12 mouse cellular contexts compared by ENCODE assay signal in the genomic region with DNA sequence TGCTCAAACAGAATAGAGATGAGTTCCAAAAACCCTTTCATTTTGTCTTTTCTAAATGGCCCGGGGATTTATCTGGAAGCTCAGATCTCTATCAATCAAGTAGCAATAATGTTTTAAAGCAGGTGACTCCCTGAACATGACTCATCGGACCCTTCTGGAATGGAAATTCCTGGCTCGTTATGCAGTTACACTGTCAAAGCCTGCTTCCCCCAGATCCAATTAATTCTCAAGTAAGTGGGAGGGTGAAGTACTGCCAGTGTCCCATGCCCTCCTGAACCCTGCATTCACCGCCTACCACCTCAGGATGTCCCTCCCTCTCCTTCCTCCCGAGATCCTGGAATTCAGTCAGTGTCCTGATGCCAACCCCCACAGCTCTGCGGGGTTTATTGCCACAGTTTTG. TPM values are rescaled to one million over a fixed set of nuclear protein-coding genes. Genes with fewer than 3 reads are reported as not detected.
A peak's percentile ranks its signal among the peaks of the same experiment; 100 is the strongest.
DNase-seq lines count a peak whose midpoint lies in the region; ATAC-seq and TF ChIP-seq lines count a peak whose summit lies in the region.
"Had no signal": no experiment of that assay in that cellular context is flagged by ENCODE, and none has a peak within 500 bp of the region (broad histone marks: within the 10 kb centered on the region; RNA-seq: fewer than 3 reads in every experiment).

No protein-coding gene starts in this region.

- H3K9me3 ChIP-seq in stomach, embryonic 15.5 days, result no peaks in the 10 kb centered on the region
- no peaks in the 10 kb centered on the region for H3K9me3 ChIP-seq in stomach, postnatal 0 days (ENCODE audit: control insufficient read depth, low read length)
- H3K9me3 ChIP-seq: limb, embryonic 12.5 days had no signal

- no peaks in the 10 kb centered on the region for H3K27me3 ChIP-seq in stomach, embryonic 15.5 days (replicated peaks)
- H3K27me3 ChIP-seq in stomach, postnatal 0 days (ENCODE audit: control insufficient read depth, insufficient read depth, low read length), result no peaks in the 10 kb centered on the region
- H3K27me3 ChIP-seq: limb, embryonic 12.5 days had no signal

- 29% methylated on average over 6 of the region's 6 CpGs for WGBS in stomach, embryonic 15.5 days
- 26% methylated on average over 6 of the region's 6 CpGs for WGBS in stomach, postnatal 0 days

- H3K4me1 ChIP-seq in stomach, embryonic 15.5 days, result no peaks in the 10 kb centered on the region
- no peaks in the 10 kb centered on the region for H3K4me1 ChIP-seq in stomach, postnatal 0 days (replicated peaks; ENCODE audit: control insufficient read depth, insufficient read depth)
- H3K4me1 ChIP-seq: limb, embryonic 12.5 days had no signal

- no peak overlapping the region for H3K9ac ChIP-seq in stomach, embryonic 15.5 days
- H3K9ac ChIP-seq in stomach, postnatal 0 days (ENCODE audit: low read length), result no peak overlapping the region
- H3K9ac ChIP-seq: limb, embryonic 12.5 days; lung, embryonic 14.5 days had no signal

- H3K4me3 ChIP-seq in stomach, embryonic 15.5 days (replicated peaks), result no peak overlapping the region
- H3K4me3 ChIP-seq in stomach, postnatal 0 days (ENCODE audit: low read depth, low read length), result no peak overlapping the region
- H3K4me3 ChIP-seq: limb, embryonic 12.5 days had no signal

- TF ChIP-seq CTCF in stomach, postnatal 0 days (IDR thresholded peaks at IDR 0.05; ENCODE audit: low read depth), result no peak

- no peak for TF ChIP-seq EP300 in stomach, postnatal 0 days (optimal IDR thresholded peaks at IDR 0.05)

- no peak overlapping the region for H3K27ac ChIP-seq in stomach, embryonic 15.5 days
- no peak overlapping the region for H3K27ac ChIP-seq in stomach, postnatal 0 days (replicated peaks)
- H3K27ac ChIP-seq: limb, embryonic 12.5 days had no signal

- peak; percentile 24 for DNase-seq in adrenal gland, adult 2 months
- no peak for DNase-seq in adrenal gland, postnatal 4 days (ENCODE audit: low spot score in 2 of 2)
- DNase-seq in stomach, postnatal 0 days (ENCODE audit: low spot score), result no peak
- DNase-seq in kidney, postnatal 25 days, result peak; percentile 43 to 75
- DNase-seq in testis, postnatal 14 days (ENCODE audit: low spot score), result peak; percentile 27
- no peak for DNase-seq in gastrocnemius, postnatal 14 days
- DNase-seq in heart, postnatal 14 days, result no peak
- DNase-seq: heart, postnatal 10 days; lung, embryonic 14.5 days; thymus, postnatal 25 days had no signal

- intact Hi-C loops in gastrocnemius, postnatal 14 days (cut with DNase I; ENCODE audit: low total_unique reads), result no loop called here
- intact Hi-C loops in heart, postnatal 14 days (cut with DNase I), result no loop called here

- H3K4me2 ChIP-seq in stomach, embryonic 15.5 days, result no peak overlapping the region
- no peak overlapping the region for H3K4me2 ChIP-seq in stomach, postnatal 0 days (replicated peaks; ENCODE audit: low read depth)
- H3K4me2 ChIP-seq: limb, embryonic 12.5 days; lung, embryonic 14.5 days had no signal

- peak; percentile 35; the same call in 1 of the 2 replicates for ATAC-seq in stomach, embryonic 15.5 days (ENCODE audit: insufficient read depth, low FRiP score, low read depth)
- no peak for ATAC-seq in stomach, postnatal 0 days (ENCODE audit: low FRiP score, low TSS enrichment)

- no peaks in the 10 kb centered on the region for H3K36me3 ChIP-seq in stomach, embryonic 15.5 days
- no peaks in the 10 kb centered on the region for H3K36me3 ChIP-seq in stomach, postnatal 0 days (ENCODE audit: control insufficient read depth, insufficient read depth, low read length)
- H3K36me3 ChIP-seq: limb, embryonic 12.5 days had no signal

RNA-seq across cellular contexts. Expression of a gene that starts 41.7 kb away (rescaled TPM):
- 1 to 10 TPM in 1 of 2 experiments, not detected in 1; 1.6 TPM for total RNA-seq in adrenal gland, adult 2 months (2021)
- 0.69 and 1.3 TPM in 2 replicates for polyA plus RNA-seq in adrenal gland, adult 2 months (2012; rRNA removed)
- 1 to 10 TPM; 2.7 to 2.9 TPM for total RNA-seq in adrenal gland, postnatal 4 days (2021)
- polyA plus RNA-seq in stomach, embryonic 15.5 days (2015; fragmentation: Nextera tagmentation; extraction: Ambion mirVana), result 5.2 and 5.9 TPM in 2 replicates
- 9.9 and 10.2 TPM in 2 replicates for polyA plus RNA-seq in stomach, postnatal 0 days (2015; fragmentation: Nextera tagmentation; extraction: Ambion mirVana)
- total RNA-seq in gastrocnemius, postnatal 14 days (2021), result 1 to 10 TPM; 3.7 to 4.4 TPM
- total RNA-seq in heart, postnatal 14 days (2021), result 1 to 10 TPM; 5.3 to 7.5 TPM

Comparison
In these comparisons a context has a peak if more than half of its experiments do, and no peak if none do; other contexts are left out.
1. DNase-seq: peak in adrenal gland, adult 2 months (single experiment), kidney, postnatal 25 days (2 of 2) and testis, postnatal 14 days (single experiment); none in adrenal gland, postnatal 4 days (0 of 2), stomach, postnatal 0 days (single experiment), gastrocnemius, postnatal 14 days (single experiment) and heart, postnatal 14 days (0 of 2).